8 mouse cellular contexts compared by ENCODE assay signal in the genomic region with DNA sequence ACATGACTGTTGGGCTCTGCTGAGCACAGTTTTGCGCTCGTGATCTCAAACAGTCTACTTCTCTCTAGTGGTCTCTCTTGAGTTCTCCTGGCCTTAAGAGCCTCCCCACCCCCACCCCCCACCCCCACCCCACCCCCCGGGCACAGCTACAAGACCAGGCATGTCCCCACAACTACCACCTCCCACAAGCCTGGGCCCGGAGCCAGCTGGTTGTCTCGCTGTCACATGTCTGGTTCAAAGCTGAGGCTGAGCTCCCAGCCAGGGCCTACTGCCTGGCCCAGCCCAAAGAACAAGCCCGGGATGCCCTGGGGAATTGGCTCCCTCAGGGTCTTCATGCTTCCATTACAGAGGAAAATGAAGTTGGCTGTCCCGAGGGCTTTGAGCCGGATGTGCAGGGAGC. TPM values are rescaled to one million over a fixed set of nuclear protein-coding genes. Genes with fewer than 3 reads are reported as not detected.
A peak's percentile ranks its signal among the peaks of the same experiment; 100 is the strongest.
DNase-seq lines count a peak whose midpoint lies in the region; ATAC-seq lines count a peak whose summit lies in the region.

No protein-coding gene starts in this region.

- H3K4me3 ChIP-seq in forebrain, embryonic 14.5 days (ENCODE audit: low read depth, low read length), result no peak overlapping the region
- no peak overlapping the region for H3K4me3 ChIP-seq in forebrain, embryonic 11.5 days (ENCODE audit: low read depth, low read length)
- no peak overlapping the region for H3K4me3 ChIP-seq in intestine, embryonic 15.5 days (replicated peaks)

- no peak overlapping the region for H3K9ac ChIP-seq in forebrain, embryonic 14.5 days (ENCODE audit: low read length)
- H3K9ac ChIP-seq in forebrain, embryonic 11.5 days (ENCODE audit: low read length), result no peak overlapping the region
- H3K9ac ChIP-seq in intestine, embryonic 15.5 days, result no peak overlapping the region

- H3K27ac ChIP-seq in forebrain, embryonic 14.5 days (ENCODE audit: low read depth, low read length), result no peak overlapping the region
- no peak overlapping the region for H3K27ac ChIP-seq in forebrain, embryonic 11.5 days (ENCODE audit: low read depth, low read length)
- peak overlapping the region; percentile 74; the same call in 1 of the 2 replicates for H3K27ac ChIP-seq in intestine, embryonic 15.5 days

- peaks cover 8% of the 10 kb centered on the region; the same call in 1 of the 2 replicates for H3K27me3 ChIP-seq in forebrain, embryonic 14.5 days (replicated peaks; ENCODE audit: control insufficient read depth, insufficient read depth, low read length)
- H3K27me3 ChIP-seq in forebrain, embryonic 11.5 days (ENCODE audit: control insufficient read depth, insufficient read depth, low read length), result peaks cover 2% of the 10 kb centered on the region; the same call in 1 of the 2 replicates
- H3K27me3 ChIP-seq in intestine, embryonic 15.5 days (replicated peaks), result no peaks in the 10 kb centered on the region

- no peaks in the 10 kb centered on the region for H3K36me3 ChIP-seq in forebrain, embryonic 14.5 days (ENCODE audit: control insufficient read depth, insufficient read depth, low read length)
- H3K36me3 ChIP-seq in forebrain, embryonic 11.5 days (ENCODE audit: control insufficient read depth, insufficient read depth, low read length), result no peaks in the 10 kb centered on the region
- H3K36me3 ChIP-seq in intestine, embryonic 15.5 days, result no peaks in the 10 kb centered on the region

- ATAC-seq in forebrain, embryonic 14.5 days, result peak; percentile 16; the same call in 1 of the 2 replicates
- ATAC-seq in forebrain, embryonic 11.5 days (replicated peaks; ENCODE audit: low FRiP score), result no peak
- no peak for ATAC-seq in intestine, embryonic 15.5 days
- ATAC-seq in CD4-positive, CD25-positive, alpha-beta regulatory T cell, adult 4 months, result no peak

- peak; percentile 71 for DNase-seq in forebrain, embryonic 14.5 days (ENCODE audit: low spot score)
- DNase-seq in forebrain, embryonic 11.5 days (ENCODE audit: low spot score), result no peak
- peak; percentile 66 to 69 for DNase-seq in right cerebral cortex, postnatal 10 days (ENCODE audit: low spot score in 2 of 2)
- no peak for DNase-seq in right cerebral cortex, postnatal 25 days
- peak; percentile 35 for DNase-seq in lung, postnatal 25 days (ENCODE audit: low spot score)
- DNase-seq in spleen, postnatal 14 days (ENCODE audit: low spot score in 2 of 2), result no peak

- no peak overlapping the region for H3K4me2 ChIP-seq in forebrain, embryonic 14.5 days (ENCODE audit: low read length)
- H3K4me2 ChIP-seq in forebrain, embryonic 11.5 days (ENCODE audit: low read depth, low read length, severe bottlenecking), result no peak overlapping the region
- no peak overlapping the region for H3K4me2 ChIP-seq in intestine, embryonic 15.5 days (replicated peaks)

- peaks cover 10% of the 10 kb centered on the region for H3K4me1 ChIP-seq in forebrain, embryonic 14.5 days (ENCODE audit: control insufficient read depth, insufficient read depth, low read length)
- peaks cover 4% of the 10 kb centered on the region; the same call in 1 of the 2 replicates for H3K4me1 ChIP-seq in forebrain, embryonic 11.5 days (replicated peaks; ENCODE audit: control insufficient read depth, insufficient read depth, low read length)
- peaks cover 47% of the 10 kb centered on the region for H3K4me1 ChIP-seq in intestine, embryonic 15.5 days (replicated peaks)

- H3K9me3 ChIP-seq in forebrain, embryonic 14.5 days (replicated peaks; ENCODE audit: control insufficient read depth, low read length), result no peaks in the 10 kb centered on the region
- H3K9me3 ChIP-seq in forebrain, embryonic 11.5 days (ENCODE audit: control insufficient read depth, low read length), result no peaks in the 10 kb centered on the region
- H3K9me3 ChIP-seq in intestine, embryonic 15.5 days, result no peaks in the 10 kb centered on the region

- WGBS in forebrain, embryonic 14.5 days, result 47% methylated on average over 8 of the region's 8 CpGs
- 77% methylated on average over 8 of the region's 8 CpGs for WGBS in forebrain, embryonic 11.5 days
- 56% methylated on average over 8 of the region's 8 CpGs for WGBS in intestine, embryonic 15.5 days

RNA-seq across cellular contexts. Expression of a gene that starts 15.7 kb away (rescaled TPM):
- 6.3 and 6.9 TPM in 2 replicates for polyA plus RNA-seq in forebrain, embryonic 14.5 days (2014; fragmentation: Nextera tagmentation; extraction: Ambion mirVana)
- polyA plus RNA-seq in forebrain, embryonic 11.5 days (2014; fragmentation: Nextera tagmentation; extraction: Ambion mirVana), result 3.3 and 6.8 TPM in 2 replicates
- polyA plus RNA-seq in intestine, embryonic 15.5 days (2015; fragmentation: Nextera tagmentation; extraction: Ambion mirVana), result 176 and 244 TPM in 2 replicates
- polyA plus RNA-seq in CD4-positive, CD25-positive, alpha-beta regulatory T cell, adult 4 months (2017; shearing (Covaris generic)), result 100 to 1,000 TPM; 415 to 537 TPM

Comparison
In these comparisons a context has a peak if more than half of its experiments do, and no peak if none do; other contexts are left out.
1. DNase-seq: peak in forebrain, embryonic 14.5 days (single experiment), right cerebral cortex, postnatal 10 days (2 of 2) and lung, postnatal 25 days (single experiment); none in forebrain, embryonic 11.5 days (single experiment), right cerebral cortex, postnatal 25 days (single experiment) and spleen, postnatal 14 days (0 of 2).
2. RNA of a gene that starts 15.7 kb away (polyA plus RNA-seq): 415 to 537 TPM in CD4-positive, CD25-positive, alpha-beta regulatory T cell, adult 4 months and 176 to 244 TPM in intestine, embryonic 15.5 days; 6.3 to 6.9 TPM in forebrain, embryonic 14.5 days and 3.3 to 6.8 TPM in forebrain, embryonic 11.5 days; every median in the first group is over 10 times any median in the second.